Mouse (Mus musculus): ENCODE measurements around the gene Igsf8.

GRCm38 (mm10) chr1:172337411-172338185 lies 76.2 kb downstream of the Igsf8 start:
- no peak for TF ChIP-seq CTCF (IDR thresholded peaks at IDR 0.05; ENCODE audit: borderline replicate concordance, insufficient read depth, low read length)
- no peak for TF ChIP-seq POLR2A (IDR thresholded peaks at IDR 0.05; ENCODE audit: low read depth, low read length)

Measured in embryonic fibroblast, embryonic 13.5 days (primary cell).